Mouse (Mus musculus) cerebellum, adult 11 months (tissue): Measurements from ENCODE around the gene Entr1.

ENCODE experiments used
- DNase-seq: peaks from one replicate; pipeline ENCODE4 v3.0.0; 2022

The Entr1 gene

DNA sequence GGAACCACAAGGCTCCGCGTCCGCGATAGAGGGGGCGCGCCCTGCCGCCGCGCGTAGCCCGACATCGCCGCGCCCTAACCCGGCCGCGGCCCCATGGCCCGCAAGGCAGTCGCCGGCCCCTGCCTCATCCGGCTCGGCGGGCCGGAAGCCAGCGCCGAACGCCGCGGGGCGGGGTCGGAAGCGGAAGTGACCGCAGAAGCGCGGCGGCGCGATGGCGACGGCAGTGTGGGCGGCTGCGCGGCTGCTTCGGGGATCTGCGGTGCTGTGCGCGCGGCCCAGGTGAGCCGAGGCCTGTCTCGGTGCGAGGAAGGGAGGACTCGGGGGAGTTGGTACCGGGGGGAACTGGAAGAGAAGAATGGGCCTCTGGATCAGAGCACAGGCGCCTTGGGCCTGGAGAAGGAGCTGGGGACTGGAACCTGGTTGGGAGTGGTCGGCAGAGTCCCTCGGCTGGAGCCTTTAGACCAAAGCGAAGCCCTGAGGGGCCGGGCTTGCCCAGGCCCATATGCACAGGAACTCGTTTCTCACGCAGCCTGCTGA is at the start of gene Entr1, which contains the start of gene Pmpca:
TSS of gene Entr1 (minus strand) at position 163 of the 537 bp plus-strand sequence.
TSS of gene Pmpca (plus strand) at position 186 of the 537 bp plus-strand sequence.
- DNase-seq, result peak; percentile 77

DNA sequence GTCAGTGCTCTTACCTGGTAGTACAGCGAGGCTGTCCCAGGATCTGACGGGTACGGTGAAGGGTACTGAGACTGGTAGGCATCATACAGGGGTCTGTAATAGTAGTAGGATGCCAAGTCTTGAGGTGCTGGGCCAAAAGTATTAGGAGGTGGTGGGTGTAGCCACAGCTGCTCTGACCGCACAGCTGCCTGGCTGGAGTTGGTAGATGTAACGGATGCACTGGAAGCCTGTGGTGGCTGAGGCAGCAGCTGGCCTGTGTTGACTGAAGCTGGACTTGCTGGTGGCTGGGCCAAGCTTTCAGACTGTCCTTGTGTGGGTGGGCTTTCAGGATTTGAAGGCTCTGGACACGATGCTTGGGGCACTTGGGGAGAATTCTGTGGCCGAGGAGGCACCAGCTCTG is 49.3 kb upstream of the Entr1 start:
- no peak for DNase-seq

DNA sequence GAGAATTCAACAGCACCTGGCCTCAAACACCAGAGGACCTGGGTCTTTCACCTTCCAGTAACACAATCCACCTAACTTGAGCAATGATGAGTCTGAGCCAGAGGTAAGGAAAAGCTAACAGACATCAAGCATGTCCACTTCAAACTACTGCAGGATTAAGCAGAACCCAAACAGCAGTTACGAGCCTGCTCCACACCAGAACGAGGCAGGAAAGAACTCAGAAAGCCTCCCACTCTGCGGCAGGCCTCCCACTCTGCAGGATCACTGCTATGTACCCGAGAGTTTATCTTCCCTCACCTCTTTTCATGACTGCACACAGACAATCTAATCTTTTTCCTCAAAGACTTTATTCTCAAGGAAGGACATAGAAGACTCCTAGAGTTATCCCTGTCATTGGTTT is 48.1 kb upstream of the Entr1 start:
- DNase-seq, result no peak

DNA sequence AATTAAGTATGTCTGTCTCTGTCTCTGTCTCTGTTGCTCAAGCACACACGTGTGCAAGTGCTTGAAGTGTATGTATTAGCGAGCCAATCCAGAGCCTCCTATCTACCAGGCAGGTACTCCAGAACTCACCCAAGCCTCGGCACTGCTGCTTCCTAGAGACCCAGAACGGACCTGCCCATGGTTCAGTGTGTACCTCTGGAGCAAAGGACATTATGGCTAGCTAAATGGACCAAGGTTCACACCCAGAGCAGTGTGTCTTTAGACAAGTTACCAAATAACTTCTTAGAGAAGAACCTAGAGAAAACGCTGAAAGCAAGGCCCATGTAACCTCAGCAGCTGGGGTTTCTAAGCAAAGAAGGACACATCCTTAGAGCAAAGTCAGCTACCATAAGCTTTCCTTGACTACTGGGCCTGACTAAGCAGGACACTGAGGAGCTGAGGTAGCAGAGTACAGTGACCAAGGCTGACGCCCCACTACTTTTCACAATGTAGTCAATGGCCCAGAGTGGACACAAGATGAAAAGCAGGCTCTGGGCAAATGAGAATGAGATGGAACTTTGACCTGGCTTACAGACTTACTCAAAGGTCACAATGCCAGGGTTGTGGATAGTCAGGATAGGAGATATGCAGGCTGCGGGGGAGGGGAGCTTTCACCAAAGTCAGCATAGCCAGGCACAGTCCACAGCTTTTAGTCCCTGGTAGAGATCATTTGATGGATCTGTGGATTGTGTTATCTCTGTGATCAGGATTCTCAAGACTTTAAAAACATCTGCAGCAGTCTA is 45.9 kb upstream of the Entr1 start:
- DNase-seq, result no peak

DNA sequence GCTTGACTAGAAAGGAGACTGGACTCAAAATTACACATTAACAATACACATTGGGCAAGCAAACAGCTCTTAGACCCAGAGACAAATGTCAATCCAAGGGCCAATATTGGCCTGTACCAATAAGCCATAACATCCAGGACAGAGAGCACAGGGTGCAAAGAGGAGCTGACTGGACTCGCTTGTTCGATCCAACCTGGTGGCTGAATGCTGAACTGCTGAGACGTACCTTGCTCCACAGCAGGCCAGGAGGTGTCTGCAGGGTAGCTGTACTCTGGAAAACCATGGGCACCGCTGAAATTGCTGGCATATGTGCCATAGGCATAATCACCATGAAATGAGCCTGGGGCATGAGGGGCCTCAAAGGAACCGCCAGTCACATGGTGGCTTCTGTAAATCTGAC is 40.7 kb upstream of the Entr1 start:
- DNase-seq, result no peak

DNA sequence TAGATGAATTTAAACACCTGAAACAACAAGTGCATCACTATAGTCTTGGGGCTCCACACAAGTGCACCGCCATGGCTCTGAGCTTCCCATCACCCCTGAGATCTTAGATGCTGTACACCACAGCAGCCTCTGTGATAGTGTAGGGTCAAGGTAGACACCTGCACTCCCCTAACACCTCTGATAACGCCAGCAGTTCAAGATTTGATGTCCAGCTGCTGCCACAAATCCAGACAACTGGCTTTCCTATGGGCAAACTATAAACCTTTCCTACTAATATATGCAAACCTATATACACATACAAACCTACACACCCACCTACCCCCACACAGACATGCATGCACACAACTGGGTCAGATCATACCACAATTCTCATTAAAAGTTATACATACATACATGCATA is 35.4 kb upstream of the Entr1 start:
- no peak for DNase-seq

DNA sequence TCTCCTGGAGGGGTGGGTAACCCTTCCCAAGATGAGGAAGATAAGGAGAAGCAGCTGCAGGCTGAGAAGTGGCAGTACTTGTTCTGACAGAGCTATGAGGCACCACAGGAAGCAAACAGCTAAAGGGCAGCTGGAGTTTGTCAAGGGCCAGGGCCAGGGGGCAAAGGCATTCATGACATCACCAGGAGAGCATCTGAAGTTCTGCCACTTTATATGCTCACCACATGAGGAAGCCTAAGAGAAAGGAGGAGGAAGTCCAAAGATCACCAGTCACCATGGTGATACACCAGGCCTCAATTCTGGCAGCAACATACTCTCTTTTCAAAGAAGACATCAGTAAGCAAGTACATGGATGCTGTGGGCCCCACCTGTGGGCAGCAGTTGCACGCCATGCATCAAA is 34.0 kb upstream of the Entr1 start:
- no peak for DNase-seq

DNA sequence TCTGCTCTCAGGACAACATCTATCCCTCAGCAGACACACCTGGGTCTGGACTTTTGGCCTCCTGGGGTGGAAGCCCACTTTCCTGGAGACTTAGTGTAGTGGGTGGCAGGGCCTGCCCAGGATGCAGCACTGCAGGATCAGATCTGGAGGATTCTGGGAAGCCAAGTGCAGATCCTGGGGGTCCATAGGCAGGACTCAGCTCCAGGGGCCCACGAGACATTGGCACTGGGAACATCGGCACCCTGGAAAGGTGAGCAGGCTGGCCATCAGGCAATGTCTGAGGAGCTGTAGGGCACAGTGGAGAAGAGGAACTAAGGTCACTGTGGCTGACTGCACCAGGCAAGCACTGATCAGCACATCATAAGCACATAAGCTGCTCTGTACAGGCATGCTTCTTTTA is 32.9 kb upstream of the Entr1 start:
- DNase-seq, result no peak

DNA sequence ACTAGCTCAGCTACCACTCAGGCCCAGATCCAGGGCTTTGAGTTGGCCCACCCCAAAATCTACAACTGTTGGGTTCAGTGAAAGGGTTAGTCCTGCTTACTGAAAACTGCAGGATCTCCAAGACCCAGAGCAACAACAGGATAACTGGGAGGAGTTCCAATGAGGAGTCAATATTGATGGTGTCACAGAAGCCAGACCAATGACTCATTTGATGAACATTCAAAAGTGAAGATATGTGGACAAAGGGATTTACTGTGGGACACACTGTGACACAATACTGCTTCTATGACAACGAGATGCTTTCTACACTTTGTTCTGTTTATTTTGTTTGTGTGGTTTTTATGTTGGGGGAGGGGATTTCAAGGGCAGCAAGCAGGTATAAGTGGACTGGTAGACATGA is 29.0 kb upstream of the Entr1 start:
- DNase-seq, result no peak

DNA sequence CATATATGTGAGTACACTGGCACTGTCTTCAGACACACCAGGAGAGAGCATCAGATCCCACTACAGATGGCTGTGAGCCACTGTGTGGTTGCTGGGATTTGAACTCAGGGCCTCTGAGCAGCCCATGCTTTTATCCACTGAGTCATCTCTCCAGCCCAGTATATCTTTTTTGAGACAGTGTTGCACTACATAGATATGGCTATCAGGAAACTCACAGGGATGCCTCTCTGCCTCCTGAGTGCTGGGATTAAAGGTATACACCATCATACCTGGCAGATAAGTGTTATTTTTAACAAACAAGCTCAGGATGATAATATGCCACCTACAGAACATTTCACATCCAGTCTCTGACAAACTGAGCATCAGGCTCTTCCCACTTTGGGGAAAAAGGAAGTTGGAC is 27.9 kb upstream of the Entr1 start:
- no peak for DNase-seq

DNA sequence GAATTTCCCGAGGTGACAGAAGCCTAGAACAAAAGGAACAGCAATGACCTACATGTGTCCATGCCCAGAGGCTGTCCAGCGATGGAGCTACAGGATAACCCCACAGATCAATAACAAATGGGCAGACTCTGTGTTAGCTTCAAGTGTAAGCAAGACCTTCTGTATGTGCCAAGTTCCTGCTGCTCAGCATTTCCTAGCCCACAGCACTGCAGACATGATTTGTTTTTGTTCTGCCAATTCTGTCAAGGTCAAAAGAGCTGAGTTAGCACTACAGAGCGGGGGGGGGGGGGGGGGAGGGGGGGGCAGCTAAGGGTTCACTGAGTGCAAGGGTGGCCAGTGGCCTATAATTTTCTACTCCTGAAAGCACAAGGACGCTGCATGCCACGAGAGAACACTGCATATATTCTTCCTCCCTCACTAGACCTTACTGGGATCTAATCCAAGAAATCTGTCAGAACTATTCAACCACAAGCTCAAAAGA is 21.9 kb upstream of the Entr1 start:
- no peak for DNase-seq

DNA sequence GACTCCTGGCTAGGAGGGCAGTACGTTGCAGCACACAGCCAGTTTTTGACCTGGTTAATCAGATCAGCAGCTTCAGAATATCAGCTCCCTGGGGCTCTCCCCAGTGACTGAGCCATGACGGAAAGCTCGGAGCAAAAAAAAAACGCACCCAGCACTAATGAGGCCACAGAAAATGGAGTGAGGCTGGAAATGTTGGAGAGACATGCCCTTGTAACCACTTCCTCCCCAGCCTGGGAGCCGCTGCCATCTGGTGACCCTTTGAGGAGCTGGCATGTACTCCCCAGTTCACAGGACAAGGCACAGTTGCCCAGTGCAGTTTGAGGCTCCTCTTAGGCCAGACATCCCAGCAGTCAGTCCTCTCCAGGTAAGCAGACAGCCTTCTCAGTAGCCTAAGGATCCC is 21.0 kb upstream of the Entr1 start:
- peak; percentile 40 for DNase-seq

DNA sequence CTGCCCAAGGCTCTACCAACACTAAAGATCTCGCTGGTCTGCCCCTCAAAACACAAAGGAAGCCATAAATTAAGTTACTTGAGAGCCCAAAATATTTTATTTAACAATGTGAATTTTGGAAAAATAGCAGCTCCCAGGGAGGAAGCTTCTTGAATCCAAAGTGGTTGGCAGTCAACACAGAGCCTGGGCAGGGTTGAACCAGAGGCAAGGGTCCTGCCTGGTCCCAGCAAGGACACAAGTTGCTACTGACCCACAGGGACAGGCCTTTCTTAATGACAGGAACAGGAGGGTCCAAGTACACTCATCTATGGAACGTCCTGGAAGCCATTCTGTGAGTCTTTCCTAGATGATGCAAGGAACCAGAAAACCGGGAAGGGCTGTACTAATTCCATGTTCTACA is 20.2 kb upstream of the Entr1 start:
- no peak for DNase-seq

DNA sequence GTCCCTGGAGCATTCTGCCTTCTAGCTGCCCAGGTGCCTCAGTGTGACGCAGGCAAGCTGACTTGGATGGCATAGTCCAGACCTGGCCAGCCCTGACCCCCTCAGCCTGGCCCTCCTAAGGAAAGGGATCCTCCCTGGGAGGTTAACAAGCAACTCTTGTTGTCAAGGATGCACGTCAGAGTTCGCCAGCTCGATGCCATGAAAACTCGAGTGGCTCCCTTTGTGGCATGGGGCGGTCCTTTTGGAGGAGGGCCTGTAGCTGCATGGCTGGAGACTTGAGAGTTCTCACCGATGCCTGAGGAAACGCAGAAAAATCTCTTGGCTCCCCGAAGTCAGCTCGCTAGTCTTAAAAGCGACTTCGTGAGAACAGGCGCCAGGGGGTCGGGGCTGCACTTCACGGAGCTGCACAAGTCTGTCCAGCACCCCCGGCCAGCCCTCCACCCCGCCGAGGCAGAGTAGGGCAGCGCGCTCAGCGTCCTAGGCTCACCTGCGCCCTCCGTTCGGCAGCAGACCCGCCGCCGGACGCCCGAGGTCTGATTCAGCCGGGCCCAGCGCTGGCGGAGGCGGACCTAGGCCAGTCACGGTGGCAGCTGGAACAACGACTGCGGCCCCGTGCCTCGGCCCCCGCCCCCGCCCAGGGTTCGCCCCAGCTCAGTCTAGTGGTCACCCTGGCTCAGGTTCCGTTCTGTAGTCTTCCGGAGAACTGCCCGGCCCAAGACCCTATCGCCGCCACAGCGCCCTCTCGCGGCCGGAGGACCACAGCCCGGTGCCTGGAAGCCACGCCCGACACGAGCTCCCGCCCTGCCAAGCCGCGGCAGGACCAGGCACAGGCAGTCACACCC is 19.6 kb upstream of the Entr1 start, which contains the start of gene Inpp5e:
TSS of gene Inpp5e (minus strand) at position 689 of the 842 bp plus-strand sequence.
- peak; percentile 97 for DNase-seq

DNA sequence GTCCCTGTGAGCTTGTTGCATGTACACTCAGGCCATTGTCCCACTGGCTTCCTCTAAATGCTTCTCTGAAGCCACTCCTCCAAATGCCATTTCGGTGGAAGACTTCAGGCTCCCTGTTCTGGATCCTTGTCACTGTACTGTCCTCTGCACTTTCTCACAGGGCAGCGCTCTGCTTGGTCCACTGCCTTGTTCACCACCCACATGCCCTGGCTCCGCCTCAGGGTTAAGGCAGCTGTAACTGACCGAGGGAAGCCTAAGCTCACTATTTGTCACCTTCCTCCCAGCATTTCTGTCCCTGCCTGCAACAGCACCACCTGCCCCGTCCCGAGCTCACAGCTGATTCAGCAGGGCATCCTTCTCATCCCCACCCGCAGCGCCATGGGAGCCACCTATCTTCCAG is 14.2 kb upstream of the Entr1 start:
- DNase-seq, result no peak

DNA sequence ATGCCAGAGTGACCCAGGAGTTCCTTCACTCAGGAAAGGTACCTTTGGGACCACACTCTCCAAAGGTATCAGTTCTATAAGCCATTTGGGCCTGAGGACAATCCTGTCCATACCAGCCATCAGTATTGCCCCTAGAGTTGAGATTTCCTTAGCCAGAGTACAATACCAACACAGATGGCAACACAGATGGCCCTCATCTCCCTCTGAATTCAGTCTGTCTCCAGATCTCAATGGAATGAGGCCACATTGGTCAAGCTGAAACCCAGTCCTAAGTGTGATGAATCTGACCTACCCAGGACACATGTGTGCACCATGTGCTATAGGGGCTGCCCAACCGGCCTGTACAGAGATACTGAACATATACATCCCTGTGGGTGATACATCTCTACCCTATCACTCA is 13.1 kb upstream of the Entr1 start:
- peak; percentile 37 for DNase-seq

DNA sequence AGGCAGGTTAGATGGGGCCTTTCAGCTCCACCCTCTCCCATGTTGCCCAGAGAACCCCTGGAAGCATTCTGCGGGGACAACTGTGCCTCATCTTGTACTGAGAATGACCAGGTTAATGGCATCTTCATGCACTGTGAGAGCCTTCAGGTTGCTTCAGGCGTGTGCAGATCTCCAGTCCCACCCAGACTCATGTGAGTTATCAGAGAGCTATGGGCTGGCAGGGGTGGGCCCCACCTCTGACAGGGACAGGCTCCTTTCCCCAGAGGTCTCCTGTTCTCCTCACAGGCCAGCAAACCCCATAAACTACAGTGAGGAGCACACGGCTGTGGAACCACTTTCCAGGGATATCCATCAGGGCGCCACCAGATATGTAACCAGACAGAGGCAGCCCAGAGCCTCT is 11.9 kb upstream of the Entr1 start:
- DNase-seq, result no peak

DNA sequence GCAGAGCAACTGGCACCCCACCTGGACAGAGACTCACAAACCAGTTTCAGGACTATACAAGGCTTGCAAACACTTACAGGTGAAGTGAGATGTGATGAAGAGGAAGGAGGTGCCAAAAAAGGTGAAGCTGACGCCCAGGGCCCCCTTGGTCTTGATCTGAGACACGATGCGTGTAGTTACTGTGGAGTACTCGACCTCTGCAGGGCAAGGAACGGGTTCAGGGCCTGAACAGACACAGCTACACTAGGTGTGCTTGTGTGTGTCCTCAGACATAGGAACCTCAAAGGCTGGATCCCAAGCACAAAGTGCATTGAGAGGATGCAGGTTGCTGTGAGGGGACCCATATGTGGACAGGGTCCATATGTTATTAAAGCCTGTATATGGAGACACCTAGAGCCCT is 11.2 kb upstream of the Entr1 start:
- no peak for DNase-seq

DNA sequence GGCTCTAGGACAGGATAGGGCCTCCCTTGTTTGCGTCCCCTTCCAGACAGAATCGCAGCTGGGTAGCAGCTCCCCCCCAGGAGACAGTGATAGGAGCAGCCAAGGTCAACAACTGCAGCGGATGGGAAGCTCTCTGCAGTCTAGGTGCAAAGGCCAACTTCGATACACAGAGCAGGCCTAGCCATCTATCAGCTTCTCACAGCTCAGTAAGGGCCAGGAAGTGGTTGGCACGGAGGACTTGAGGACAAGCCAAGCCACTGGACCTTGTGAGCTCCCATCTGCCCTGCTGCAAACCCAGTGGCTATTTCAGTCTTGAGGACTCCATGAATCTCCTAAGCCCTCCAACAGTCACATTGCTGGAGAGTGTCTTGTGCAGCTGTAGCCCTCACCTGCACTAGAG is 10.5 kb upstream of the Entr1 start:
- DNase-seq, result no peak

DNA sequence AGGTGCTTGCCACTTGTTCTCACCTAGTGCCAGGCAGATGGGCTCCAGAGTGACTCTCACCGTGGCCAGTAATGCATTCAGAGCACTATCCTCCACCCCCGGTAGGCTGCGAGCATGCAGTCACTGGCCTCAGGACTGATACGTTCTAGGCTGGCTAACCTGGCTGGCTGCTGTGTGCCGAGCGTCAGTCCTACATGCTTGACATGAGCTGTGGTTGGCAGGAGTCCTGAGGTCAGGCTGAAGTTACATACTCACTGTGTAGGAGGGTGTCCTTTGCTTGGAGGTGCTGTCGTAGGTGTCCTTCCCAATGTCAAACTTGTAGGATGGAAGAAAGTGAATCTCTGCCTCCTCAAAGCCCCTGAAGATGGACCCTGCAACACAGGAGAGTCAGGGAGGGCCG is 9.9 kb upstream of the Entr1 start:
- no peak for DNase-seq

DNA sequence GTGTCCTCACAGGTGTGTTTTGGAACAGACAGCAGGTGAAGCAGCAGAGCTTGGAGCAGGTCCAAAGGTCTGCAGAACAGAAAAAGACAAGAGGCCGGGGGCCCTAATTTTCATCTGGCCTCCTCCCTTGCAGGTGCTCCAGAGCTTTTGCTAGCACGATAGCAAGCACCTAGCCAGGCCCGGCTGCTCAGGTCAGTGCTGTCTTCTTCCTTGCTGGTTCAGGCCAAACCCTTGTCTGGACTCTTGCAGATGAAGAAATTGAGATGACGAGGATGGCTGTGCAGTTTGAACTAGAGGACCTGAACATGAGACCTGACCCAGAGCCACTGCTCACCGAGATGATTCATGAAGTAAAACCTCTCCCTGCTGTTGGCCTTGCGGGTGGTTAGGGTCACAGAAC is 2.5 kb upstream of the Entr1 start:
- no peak for DNase-seq

DNA sequence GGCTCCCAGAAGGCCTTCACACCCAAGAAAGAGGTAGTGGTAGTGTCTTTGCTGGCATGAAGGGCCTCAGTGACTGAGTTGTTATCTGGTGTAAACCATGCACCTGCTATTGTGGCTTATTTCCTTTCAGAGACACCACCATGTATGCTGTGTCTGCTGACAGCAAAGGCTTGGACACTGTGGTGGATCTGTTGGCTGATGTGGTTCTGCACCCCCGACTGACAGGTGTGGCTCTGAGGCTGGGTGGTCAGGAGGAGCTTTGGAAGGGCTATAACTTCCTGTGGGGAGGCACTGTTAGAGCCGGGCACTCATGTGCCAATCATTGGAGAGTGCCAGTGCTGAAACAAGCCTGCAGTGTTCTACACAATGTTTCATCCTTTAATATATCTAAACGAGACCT is 1.8 kb upstream of the Entr1 start:
- no peak for DNase-seq

DNA sequence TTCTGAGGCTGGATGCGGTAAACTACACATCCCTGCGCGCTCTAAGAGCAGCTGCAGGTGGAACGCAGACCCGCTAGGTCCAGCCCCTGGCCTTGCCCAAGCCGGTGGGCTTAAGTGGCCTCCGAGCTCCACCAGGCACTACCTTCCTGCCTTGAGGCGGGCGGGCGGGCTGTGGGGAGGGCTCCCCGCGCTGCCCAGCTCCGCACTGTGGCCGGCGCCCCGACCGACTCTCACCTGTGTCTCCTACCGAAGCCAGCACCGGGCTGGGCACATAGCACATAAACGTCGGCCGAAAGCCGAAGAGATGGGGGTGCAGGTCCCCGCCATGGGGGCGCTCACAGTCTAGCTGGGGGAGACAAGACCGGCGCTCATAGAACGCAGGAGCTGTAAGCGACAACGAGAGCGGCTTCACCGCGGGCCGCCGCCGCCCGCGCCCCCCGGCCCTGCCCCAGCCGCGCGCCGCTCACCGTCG is 398 bp downstream of the Entr1 start:
- DNase-seq, result peak; percentile 35

DNA sequence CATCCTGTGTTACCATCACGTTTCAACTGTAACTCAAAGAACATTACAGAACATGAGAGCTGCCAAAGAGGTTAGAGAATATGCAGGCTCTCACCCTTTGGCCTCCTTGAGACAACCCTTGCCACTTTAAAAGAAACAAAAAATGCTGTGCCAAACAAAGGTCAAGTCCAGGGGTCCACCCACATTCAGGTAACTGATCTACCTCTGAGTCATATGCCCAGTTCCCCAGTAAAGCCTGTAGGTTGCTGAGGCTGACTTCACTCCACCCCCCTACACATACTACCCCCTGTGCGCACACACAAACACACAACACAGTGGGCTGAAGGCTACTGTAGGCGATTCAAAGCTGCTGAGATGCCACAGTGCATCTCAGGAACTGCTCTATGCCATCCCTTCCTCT is 1.4 kb downstream of the Entr1 start:
- no peak for DNase-seq
